Mouse (Mus musculus) right cerebral cortex, postnatal 10 days (tissue): ENCODE results near the gene Ywhaq.
A peak's percentile ranks its signal among the peaks of the same experiment; 100 is the strongest.

Experiments used
- DNase-seq, 2 experiments: peaks; one replicate each; pipeline ENCODE4 v3.0.0; 2021; ENCODE audit warnings: low spot score in 2 of 2

The Ywhaq gene

DNA sequence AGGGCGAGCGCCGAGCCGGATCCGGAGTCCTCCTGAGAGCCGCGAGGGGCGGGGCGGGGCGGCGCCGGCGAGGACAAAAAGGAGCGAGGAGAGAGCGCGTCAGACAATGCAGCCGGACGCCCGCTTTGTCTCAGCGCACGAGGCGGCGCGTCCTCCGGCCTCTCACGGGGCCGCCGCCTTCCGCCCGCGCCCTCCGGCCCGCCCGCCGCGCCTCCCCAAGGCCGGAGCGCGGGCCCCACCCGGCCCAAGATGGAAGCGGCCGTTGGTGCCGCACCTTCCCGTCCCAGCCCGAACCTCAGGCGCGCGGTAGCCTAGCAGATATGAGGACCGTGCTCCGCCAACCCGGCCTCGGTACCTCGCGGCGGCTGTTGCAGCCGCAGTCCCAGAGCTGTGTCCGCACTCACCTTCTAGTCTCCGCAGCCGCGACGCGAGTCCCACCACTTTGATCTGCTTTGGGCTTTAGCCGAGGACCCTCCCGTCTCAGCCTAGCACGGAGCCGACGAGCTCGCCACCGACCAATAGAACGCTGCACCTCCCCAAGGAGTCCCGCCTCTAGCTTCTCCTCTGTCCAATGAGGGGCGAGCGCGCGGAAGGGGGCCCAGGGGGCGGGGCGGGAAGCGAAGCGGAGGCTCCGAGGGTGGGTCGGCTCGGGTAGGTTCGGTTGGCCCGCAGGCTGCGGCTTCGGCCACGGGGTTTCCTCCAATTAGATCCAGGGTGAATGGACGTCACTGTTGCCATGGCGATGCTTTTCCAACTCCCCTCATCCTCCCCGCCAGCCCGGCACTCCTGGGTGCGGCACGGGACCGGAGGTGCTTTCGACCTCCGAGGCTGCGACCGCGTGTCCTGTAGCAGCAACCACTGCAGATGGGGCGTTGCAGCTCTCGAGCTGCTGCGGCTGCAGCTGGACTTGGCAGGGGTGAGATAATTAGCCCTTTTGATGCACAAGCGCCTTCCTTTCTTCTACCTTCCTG lies at the start of gene Ywhaq:
Gene Ywhaq, minus strand, starts transcription at position 538 of the 971 bp plus-strand sequence.
- peak; percentile 98 to 99 for DNase-seq

DNA sequence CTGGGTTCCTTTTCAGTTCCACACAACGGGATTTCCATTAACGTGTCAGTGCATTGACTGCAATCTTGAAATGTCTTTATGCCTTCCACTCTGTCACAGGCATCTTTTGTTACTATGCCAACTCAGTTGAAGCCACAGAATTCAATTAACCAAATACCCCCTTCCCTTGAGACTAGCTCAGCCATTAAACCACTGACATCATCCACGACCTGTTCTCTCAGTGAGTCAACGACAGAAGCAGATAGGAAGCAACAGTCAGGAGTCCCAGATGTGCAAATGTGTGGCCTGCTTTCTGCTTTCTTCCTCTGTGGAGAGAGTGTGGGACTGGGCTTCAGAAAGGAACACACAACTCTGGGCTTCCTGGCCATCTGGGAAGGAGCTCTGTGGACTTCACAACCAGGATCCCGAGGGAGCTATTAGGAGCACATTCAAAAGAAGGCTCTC lies 46.0 kb upstream of the Ywhaq start:
- DNase-seq: no peak

DNA sequence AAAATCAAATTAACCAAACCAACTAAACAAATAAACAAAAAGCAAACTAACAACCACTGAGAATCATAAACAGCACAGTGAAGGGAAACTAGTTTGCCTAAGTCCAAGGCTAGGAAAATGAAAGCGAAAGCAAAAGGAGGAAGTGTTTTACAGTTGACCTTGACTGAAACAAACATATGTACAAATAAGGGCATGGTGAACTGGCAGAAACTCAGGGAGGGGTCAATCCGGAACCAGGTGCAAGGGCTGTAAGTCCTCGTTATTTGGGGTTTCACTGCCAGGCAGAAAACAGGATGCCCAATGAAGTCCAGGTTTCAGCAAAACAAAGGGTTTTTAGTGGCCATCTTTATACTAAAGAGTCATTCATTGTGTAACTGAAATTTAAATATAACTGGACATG lies 45.2 kb upstream of the Ywhaq start:
- no peak for DNase-seq

DNA sequence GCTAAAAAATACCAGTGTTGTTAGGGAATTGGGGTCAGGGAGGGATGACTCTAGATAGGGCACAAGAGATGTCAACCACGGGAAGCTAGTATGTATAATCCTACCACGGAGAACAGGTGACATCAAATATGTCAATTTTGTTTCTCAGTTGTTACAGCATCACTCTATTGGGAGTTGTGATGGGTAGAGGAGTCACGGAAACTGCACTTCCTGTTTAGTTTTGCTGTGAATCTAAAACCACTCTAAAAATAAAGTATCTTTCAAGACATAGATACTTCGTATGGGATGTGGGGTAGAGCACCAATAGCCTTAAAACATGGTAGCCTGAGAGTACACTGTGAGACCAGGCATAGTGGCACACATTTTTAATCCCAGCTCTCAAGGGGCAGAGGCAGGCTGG lies 42.2 kb upstream of the Ywhaq start:
- no peak for DNase-seq

DNA sequence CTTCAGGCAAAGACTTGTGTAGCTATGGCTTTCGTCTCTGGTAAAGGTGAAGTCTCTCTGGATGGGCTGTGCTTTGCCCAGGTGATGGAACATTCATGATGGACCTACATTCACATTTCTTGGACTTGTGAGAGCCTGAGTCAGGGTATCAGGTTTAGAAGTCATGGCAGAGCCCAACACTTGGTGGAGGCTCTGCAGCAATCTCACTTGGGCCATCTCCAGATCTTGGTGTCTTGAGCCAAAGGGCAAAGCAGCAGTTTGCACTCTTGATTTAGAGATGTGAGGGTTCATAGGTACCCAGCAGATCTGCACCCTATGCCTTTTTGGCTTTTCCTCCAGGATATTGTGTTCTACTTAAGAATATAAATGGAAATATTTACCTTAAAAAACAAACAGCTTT lies 38.6 kb upstream of the Ywhaq start:
- no peak for DNase-seq

DNA sequence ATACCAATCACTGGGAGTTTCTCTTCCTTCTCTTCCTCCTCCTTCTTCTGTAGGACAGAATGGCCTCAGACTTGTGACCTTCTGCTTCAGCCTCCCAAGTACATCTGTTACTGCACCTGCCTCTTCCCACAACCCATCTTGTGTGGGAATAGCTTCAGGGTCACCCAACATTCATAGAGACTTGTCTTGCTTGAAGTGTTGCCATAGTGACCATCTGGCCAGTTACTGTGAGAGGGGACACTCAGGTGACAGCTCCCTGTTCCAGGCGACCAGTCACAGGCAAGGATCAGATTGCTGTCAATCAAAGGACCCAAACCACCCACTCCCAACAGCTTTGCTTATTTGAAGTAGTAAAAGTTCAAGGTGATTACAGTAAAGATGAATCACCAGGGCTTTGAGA lies 34.3 kb upstream of the Ywhaq start:
- no peak for DNase-seq

DNA sequence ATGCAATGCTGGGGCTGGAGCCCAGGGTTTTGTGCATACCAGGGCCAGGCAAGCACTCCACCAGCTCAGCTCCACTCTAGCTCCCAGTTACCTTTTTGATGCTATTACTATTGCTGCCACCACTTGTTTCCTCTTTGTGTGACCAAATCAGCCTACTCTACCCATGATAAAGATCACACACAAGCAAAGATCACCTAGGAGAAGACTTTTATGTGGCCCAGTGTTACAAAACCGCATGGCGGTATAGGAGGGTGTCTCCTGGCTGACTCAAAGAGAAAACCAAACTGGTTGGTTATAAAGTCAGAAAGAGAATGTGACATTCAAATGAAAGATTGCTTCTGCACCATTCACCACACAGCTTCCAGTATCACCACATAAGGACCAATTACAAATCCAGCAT lies 33.9 kb upstream of the Ywhaq start:
- DNase-seq: no peak

DNA sequence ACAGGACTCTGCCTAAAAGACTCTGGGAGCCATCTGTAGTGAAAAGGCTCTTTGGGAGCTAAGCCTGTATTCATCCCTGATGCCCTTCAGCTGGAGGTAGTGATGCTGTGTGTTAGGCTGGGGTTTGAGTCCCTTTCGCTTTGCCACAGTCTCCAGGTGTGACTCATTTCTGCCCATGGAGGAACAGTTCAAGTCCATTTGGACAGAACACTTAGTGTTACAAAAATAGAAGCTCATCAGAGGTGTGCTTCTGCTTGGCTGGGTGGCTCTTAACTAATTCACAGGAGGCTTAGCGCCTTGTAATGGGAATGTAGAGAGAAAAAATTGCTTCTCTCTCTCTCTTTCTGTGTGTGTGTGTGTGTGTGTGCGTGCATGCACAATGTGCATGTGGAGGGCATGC lies 26.3 kb upstream of the Ywhaq start:
- no peak for DNase-seq

DNA sequence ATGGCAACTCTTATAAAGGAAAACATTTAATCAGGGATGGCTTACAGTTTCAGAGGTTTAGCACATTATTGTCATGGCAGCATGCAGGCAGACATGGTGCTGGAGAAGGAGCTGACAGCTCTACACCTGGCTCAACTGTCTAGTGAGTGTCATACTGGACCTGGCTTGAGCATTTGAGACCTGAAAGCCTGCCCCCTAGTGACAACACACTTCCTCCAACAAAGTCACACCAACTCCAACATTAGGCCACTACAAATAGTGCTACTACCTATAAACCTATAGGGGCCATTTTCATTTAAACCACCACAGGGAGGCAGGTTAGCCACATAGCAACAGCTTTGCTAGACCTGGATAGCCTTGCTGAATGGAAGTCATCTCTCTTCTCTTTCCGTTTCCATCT lies 24.4 kb upstream of the Ywhaq start:
- no peak for DNase-seq

DNA sequence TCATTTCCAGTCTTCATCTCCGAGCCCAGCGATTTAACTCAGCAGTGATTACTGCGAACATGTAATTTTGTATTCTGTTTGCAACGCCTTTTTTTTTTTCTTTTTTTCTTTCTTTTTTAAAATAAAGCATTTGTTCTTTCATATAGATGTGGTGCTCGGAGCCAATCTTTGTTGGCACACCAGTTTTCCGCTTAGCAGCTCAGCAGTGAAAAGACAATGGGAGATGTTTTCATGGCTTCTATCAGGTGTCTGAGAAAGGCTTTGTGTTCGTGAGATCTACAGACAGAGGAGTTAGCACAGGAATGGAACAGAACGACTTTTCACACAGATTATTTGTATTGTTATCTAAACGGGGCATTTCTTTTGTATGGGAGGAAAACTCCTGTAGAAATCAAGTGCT lies 22.0 kb upstream of the Ywhaq start:
- DNase-seq: no peak

DNA sequence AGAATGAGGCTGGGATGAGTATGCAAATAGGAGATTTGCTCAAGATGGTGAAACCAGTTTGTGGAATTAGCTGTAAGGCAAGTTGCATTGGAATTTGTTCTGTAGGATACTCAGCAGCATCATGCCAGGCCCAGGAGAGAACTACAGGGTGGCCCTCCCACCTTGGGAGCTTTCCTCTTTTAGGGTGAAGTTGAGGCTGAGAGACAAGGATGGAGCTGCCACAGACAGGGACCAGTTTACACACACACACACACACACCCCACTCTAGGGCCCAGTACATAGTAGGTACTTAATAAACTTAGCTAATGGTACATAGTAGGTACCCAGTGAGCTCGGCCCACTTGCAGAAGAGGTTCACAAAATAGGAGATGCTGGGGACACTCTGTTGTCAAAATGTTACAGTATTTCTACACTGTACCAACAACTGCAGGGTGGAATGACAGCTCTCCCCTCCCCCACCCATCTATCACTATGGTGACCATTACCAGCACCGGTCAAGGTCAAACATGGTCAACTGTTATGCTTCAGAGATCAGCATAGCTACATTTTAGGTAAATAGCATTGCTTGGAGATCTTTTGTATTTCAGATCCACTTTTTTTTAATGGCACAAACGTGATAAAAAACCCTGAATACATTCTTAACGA lies 21.4 kb upstream of the Ywhaq start:
- DNase-seq: no peak

DNA sequence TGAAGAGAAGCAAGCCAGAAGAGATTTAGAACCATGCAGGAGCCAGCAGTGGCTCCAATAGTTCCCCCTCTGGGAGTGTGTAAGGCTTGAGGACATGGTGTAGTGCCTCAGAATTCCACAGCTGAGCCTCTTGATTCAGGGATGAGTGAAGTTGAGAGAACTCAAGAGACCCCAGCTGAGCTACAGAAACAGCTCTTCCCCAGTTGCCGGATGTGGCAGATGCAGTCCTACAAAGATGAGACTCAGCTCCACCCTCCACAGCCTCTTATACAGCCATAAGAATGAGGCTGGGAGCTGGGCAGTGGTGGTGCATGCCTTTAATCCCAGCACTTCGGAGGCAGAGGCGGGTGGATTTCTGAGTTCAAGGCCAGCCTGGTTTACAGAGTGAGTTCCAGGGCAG lies 20.9 kb upstream of the Ywhaq start:
- no peak for DNase-seq

DNA sequence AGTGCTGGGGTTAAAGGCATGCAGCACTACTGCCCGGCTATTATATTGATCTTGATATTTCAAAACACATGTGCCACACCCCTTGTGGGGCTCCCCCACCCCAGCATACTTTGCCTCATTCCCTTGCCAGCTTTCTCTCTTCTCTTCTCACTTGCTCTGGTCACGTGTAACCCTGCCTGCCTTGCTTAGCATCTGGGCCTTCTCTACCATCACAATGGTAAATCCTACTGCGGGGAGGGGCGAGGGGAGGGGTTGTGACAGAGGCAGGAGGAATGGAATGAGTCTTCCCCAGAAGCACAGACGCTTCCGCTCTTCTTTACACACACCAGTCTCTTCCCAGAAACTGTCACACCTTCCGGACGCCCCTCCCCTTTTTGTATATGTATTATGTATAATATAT lies 14.5 kb upstream of the Ywhaq start:
- DNase-seq: no peak

DNA sequence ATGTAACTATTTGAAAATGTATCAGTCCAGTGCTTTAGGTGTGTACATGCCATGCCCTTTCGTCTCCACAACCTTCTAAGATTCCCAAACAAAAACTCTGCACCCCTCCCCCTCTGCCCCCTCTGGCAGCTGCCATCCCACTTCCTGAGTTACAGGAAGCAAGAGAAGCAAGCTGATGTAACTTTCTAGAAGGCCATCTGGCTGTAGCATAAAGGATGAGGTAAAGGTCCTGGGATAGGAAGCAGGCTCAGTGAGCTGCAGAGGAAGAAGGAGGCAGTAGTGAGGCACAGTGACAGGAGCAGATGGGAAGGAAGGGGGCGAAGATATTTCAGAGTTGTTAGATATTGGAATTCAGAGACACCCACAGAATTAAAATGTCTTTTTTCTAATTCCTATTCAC lies 13.6 kb upstream of the Ywhaq start:
- no peak for DNase-seq

DNA sequence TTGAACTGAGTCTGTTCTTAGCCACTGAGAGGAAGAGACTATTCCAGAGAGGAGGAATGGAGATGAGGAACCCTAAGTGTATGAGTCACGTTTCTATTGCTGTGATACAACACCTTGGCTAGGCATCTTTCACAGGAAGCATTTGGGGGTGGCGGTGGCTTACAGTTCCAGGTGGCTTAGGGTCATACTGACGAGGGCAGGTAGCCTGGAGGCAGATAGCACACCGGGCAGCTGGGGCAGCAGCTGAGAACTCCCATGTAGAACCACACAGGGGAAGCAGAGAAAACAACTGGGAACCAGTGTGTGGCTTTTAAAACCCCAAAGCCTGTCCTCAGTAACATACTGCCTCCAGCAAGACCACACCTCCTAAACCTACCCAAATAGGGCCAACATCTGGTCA lies 12.7 kb upstream of the Ywhaq start:
- no peak for DNase-seq

DNA sequence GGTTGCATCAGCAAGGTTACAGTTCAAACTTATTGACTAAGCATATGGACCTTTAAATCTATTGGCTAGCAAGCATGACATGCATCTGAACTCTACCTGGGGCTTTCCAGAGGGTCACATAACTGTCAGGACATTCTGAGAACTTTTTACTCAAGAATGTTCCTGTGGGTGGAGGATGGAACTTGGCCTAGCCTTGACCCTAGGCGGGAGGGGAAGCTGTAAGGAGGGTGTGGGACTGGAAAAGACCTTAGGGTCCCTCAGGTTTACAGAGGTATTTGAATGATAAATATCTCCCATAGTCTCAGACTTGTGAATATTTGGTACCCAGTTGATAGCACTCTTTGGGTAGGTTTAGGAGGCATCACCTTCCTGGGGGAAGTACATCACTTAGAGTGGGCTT lies 11.6 kb upstream of the Ywhaq start:
- DNase-seq: no peak

DNA sequence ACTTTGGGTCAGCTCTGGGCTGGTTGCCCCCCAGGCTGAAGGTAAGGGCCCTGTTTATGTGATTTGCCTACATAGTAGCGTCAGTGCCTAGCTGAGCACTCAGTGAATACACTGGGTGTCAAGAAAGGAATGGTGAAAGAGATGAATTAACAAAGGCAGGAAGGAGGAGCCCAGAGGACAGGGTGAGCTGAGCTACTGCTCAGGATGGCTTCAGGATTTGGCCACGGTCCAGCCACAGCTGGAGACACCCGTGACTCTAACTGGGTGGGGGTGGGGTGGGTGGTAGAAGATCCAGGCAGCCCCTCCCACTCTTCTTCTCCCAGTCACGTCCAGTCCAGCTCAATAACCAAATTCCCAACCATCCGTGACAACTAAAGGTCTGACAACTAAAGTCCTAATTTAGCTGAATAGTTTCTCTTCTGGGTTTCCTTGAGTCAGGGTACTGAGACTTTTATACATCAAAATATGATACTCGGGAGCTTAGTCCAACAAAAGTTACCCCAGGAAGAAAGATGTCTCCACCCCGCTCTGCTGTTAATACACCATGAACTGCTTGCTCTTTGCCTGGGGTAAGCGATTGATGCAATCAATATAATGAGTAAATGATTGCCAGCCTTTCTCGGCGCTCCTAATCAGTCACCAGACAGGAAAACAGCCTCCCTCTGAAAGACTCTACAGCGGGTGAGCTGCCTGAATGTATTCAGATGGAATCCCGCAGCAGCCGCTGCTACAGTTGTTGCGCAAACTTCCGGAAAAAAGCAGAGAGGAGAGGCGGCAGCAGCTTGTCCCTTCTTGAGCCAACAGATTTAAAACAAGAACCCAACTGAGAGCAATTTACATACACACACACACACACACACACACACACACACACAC lies 8.9 kb upstream of the Ywhaq start:
- DNase-seq: peak in 1 of 2 experiments; percentile 34

DNA sequence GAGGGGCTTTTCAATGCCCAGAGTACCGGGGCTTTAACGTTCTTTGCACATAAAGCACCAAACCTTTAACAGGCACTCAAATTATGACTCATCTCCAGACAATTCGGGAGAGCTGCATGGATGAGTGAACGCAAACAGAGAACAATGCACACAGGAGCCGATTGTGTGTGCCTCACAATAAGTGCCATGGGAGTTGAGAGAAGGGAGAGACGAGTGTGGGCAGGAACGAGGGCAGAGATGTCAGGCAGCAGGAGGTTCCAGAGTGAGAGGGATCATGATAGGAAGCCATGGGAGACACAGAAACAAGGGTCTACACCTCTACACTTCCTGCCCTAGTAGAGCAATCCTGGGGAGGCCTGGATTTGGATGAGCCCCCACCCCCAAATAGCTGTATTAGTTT lies 7.2 kb upstream of the Ywhaq start:
- DNase-seq: no peak

DNA sequence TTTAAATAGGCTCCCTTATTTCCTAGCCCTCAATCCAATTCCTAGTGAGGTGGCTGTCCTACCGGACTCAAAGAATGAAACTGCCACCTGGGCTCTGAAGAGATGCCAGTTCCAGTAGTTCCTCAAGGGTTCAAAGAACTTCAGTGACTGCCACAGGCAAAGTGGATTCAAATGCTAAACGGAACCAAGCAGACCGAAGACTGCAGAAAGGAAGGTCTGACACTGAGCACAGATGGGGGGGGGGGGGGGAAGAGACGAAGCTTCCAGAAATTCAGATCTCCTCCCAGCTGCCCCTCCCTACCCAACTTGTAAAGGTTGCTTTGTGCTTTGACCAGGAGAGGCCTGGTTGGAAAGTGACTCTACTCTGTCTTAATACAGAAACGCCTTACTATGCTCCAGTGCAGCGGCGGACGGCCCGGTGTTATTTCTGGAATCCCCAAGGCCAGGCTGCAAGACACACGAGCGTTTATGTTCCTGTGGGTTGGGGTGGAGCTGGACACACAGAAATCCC lies 1.2 kb upstream of the Ywhaq start:
- DNase-seq: peak; percentile 32 to 52

DNA sequence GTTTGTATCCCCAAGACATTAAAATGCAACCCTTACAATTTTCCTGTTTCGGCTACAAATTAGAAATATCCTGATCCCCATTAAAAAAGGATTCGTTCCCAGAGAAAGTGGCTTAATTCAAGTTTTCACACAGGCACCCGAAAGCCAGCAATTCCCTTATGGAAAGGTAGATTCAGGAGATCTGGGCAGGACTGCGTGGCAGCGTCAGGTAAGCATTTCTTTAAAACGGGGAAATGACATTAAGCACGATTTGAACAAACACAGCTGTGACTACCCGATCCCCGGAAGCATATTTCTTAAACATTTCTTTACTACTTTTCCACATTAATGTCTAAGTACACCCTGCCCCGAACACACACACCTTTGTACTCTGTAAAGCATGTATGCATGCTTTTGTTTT lies 646 bp upstream of the Ywhaq start:
- no peak for DNase-seq

DNA sequence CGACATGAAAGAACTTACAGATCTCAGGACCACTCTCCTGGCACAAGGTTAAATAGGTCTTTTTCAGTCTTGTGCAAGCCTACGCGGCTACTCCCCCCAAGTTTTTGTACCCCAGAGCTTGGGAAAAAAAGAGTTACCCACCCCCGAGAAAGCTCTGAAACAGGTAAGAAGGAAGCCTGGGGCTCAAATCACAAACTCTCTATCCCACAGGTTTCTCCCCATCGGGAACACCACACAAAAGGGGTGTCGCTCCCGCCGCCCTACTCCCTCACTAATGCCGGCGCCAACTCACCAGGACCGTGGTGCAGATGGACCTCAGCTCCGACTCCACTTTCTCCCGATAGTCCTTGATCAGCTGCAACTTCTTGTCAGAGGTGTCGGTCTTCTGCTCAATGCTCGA lies 931 bp downstream of the Ywhaq start:
- peak; percentile 49 for DNase-seq

DNA sequence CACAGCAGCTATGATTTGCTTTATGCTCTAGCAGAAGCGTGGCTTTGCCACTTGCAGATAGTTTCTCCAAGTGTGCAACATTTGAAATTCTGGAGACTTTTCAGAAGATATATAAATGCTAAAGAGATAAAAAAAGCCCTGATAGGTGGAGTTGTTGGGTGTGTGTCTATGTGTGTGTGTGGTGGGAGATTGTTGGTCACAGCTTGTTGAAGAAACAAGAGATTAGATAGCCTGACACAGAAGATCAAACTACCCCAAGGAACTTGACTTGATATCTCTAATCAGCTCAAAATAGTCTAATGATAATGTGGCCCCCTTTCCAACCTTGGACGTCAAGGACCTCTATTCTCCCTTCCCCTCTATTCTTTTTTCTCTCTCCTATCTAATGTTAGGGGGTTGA lies 6.8 kb downstream of the Ywhaq start:
- DNase-seq: no peak
